Mouse (Mus musculus): ENCODE measurements around the gene Gm11554.
"Not testable (repeated sequence)": the region's sequence is repeated elsewhere in the genome, so short reads cannot be mapped to it uniquely, and the experiment has no call there.

Gene Gm11554

GRCm38 (mm10) chr11:99804346-99804745, at the start of gene Gm11554:
Gene Gm11554, minus strand, starts transcription at chr11:99804446.
- CTCF ChIA-PET: not testable (repeated sequence)

- CTCF ChIA-PET: no interaction called here
Observed at GRCm38 (mm10) chr11:99851508-99851907, 47.3 kb upstream of the Gm11554 start, which contains the start of gene Krtap4-16. Gene Krtap4-16, minus strand, starts transcription at chr11:99851608.

DNA sequence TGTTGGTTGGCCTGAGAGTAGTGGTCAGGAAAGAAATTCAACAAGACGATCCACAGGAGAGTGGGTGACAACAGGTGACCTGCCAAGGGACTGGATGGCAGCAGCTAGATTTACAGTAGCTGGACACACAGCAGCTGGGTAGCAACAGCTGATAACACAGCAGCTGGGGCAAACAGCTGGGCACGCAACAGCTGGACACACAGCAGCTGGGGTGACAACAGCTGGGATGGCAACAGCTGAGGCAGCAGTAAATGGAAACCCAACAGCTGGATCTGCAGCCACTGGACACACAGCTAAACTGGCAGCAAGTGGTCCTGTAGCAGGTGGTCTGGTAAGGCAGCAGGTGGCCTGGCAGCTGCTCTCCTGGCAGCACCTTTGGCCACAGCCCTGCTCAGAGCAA, 42.5 kb upstream of the Gm11554 start:
- CTCF ChIA-PET: no interaction called here

GRCm38 (mm10) chr11:99842185-99842584, 37.9 kb upstream of the Gm11554 start:
- CTCF ChIA-PET: no interaction called here

GRCm38 (mm10) chr11:99837966-99838365, 33.7 kb upstream of the Gm11554 start, which contains the start of gene 2300003K06Rik:
Gene 2300003K06Rik, minus strand, starts transcription at chr11:99838066.
- CTCF ChIA-PET: no interaction called here

- CTCF ChIA-PET: not testable (repeated sequence)
Observed at GRCm38 (mm10) chr11:99815566-99815965, 11.3 kb upstream of the Gm11554 start, which contains the start of gene Gm11564. Gene Gm11564, minus strand, starts transcription at chr11:99815666.

DNA sequence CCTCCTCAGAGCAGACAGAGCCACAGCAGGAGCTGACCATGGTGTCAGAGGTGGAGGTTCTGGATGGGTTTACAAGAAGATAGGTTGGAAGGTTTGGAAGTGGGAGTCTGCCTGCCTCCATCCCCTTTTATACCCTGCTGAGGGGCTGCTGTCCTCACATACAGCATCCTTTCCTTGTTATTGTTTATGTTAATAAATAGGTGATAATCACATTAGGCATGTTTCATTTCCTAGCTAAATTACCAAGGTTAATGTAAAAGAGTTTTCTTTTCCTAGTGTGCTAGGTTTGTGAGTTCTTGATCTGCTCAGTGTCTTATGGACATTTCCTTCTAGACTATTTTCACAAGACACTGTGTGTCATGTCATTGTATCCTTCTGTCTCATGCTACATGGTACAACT, 5.5 kb upstream of the Gm11554 start, which contains the start of gene Krtap4-13:
TSS of gene Krtap4-13 (minus strand) at position 101 of the 400 bp plus-strand sequence.
- CTCF ChIA-PET: not testable (repeated sequence)

- CTCF ChIA-PET: not testable (repeated sequence)
Observed at GRCm38 (mm10) chr11:99798832-99799231, 5.4 kb downstream of the Gm11554 start, which contains the start of gene Gm11569. Gene Gm11569, minus strand, starts transcription at chr11:99798932.

GRCm38 (mm10) chr11:99793367-99793766, 10.9 kb downstream of the Gm11554 start, which contains the start of gene Gm11596:
Gene Gm11596, minus strand, starts transcription at chr11:99793467.
- CTCF ChIA-PET: no interaction called here

DNA sequence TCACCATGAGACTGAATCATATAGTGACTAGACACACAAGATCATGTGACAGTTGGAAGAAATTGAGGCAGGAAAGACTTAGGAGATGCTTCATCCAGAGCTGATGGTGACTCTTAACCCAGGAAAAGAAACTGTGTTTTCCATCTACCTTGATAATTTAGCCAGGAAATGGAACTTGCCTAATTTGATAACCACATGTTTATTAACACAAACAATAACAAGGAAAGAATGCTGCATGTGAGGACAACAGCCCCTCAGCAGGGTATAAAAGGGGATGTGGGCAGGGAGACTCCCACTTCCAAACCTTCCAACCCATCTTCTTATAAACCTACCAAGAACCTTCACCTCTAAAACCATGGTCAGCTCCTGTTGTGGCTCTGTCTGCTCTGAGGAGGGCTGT, 19.3 kb downstream of the Gm11554 start, which contains the start of gene Krtap4-9:
TSS of gene Krtap4-9 (plus strand) at position 301 of the 400 bp plus-strand sequence.
- CTCF ChIA-PET: not testable (repeated sequence)

GRCm38 (mm10) chr11:99780604-99781003, 23.6 kb downstream of the Gm11554 start, which contains the start of gene Krtap4-8:
Gene Krtap4-8, minus strand, starts transcription at chr11:99780704.
- CTCF ChIA-PET: no interaction called here

GRCm38 (mm10) chr11:99778401-99778800, 25.8 kb downstream of the Gm11554 start:
- CTCF ChIA-PET: no interaction called here

GRCm38 (mm10) chr11:99772813-99773212, 31.4 kb downstream of the Gm11554 start, which contains the start of gene Gm11595:
Gene Gm11595, minus strand, starts transcription at chr11:99772913.
- CTCF ChIA-PET: not testable (repeated sequence)

GRCm38 (mm10) chr11:99768410-99768809, 35.8 kb downstream of the Gm11554 start:
- CTCF ChIA-PET: no interaction called here

GRCm38 (mm10) chr11:99758877-99759276, 45.4 kb downstream of the Gm11554 start:
- CTCF ChIA-PET: no interaction called here
